Mouse (Mus musculus): ENCODE results near the gene Vmn1r188. TPM values are rescaled to one million over a fixed set of nuclear protein-coding genes. Genes with fewer than 3 reads are reported as not detected.
"Not testable (repeated sequence)": the region's sequence is repeated elsewhere in the genome, so short reads cannot be mapped to it uniquely, and the experiment has no call there.

Vmn1r188 gene
- not detected in 2 replicates for polyA plus RNA-seq (2015; fragmentation: Nextera tagmentation; extraction: Ambion mirVana)

GRCm38 (mm10) chr13:22084140-22084539 lies at the start of gene Vmn1r188:
Gene Vmn1r188 (plus strand): TSS chr13:22084440.
- H3K4me2 ChIP-seq; H3K36me3 ChIP-seq; ATAC-seq (replicated peaks; ENCODE audit: low FRiP score); H3K9me3 ChIP-seq (replicated peaks); H3K27me3 ChIP-seq; H3K9ac ChIP-seq; H3K27ac ChIP-seq; H3K4me1 ChIP-seq; H3K4me3 ChIP-seq (replicated peaks): not testable (repeated sequence)
- 82% methylated on average over 1 of the region's 1 CpGs for WGBS

- H3K9me3 ChIP-seq (replicated peaks), result no peaks in the 10 kb centered on the region
- H3K27me3 ChIP-seq, result no peaks in the 10 kb centered on the region
- H3K9ac ChIP-seq, result peak overlapping the region; percentile 55
- peak overlapping the region; percentile 45 for H3K4me3 ChIP-seq (replicated peaks)
- peaks cover 34% of the 10 kb centered on the region for H3K4me1 ChIP-seq
- ATAC-seq (replicated peaks; ENCODE audit: low FRiP score), result no peak
- under 1% methylated on average over 14 of the region's 14 CpGs for WGBS
- H3K27ac ChIP-seq, result peak overlapping the region; percentile 92
- no peaks in the 10 kb centered on the region for H3K36me3 ChIP-seq
- H3K4me2 ChIP-seq, result peak overlapping the region; percentile 59
These were observed 49.6 kb upstream of the Vmn1r188 start for GRCm38 (mm10) chr13:22034443-22035266.

DNA sequence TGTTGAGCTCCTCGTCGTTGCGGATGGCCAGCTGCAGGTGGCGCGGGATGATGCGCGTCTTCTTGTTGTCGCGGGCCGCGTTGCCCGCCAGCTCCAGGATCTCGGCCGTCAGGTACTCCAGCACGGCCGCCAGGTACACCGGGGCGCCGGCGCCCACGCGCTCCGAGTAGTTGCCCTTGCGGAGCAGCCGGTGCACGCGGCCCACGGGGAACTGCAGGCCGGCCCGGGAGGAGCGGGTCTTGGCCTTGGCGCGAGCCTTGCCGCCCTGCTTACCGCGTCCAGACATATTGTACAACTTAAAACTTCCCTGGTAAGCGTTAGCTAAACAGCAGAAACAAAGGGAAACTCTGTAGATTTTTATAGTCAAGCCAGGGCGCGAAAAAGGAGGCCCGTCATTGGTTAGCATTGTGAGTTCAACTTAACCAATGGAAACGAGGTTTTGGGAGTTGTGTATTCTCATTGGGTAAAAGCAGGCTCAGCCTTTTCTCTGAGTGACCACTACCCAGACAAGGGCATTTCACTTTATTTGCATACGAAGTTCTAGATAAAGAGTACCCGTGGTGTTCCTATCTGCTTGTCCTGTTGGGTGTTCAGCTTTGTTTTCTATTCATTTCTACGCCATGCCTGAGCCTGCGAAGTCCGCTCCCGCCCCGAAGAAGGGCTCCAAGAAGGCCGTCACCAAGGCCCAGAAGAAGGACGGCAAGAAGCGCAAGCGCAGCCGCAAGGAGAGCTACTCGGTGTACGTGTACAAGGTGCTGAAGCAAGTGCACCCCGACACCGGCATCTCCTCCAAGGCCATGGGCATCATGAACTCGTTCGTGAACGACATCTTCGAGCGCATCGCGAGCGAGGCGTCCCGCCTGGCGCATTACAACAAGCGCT lies 48.7 kb upstream of the Vmn1r188 start, which contains the start of the genes Hist1h2ah and Hist1h2bk:
Gene Hist1h2ah, minus strand, starts transcription at position 302 of the 882 bp plus-strand sequence.
Gene Hist1h2bk, plus strand, starts transcription at position 604 of the 882 bp plus-strand sequence.
- peaks cover 38% of the 10 kb centered on the region for H3K4me1 ChIP-seq
- peak within 1 kb of the TSS; percentile 45 for H3K4me3 ChIP-seq (replicated peaks)
- H3K27ac ChIP-seq, result peak within 1 kb of the TSS; percentile 94
- not testable (repeated sequence) for H3K27me3 ChIP-seq; H3K9me3 ChIP-seq (replicated peaks); H3K36me3 ChIP-seq
- ATAC-seq (replicated peaks; ENCODE audit: low FRiP score), result peak; percentile 98
- WGBS, result under 1% methylated on average over 24 of the region's 69 CpGs
- peak within 1 kb of the TSS; percentile 59 for H3K4me2 ChIP-seq
- H3K9ac ChIP-seq, result peak within 1 kb of the TSS; percentile 55

GRCm38 (mm10) chr13:22036149-22036956 lies 47.9 kb upstream of the Vmn1r188 start:
- 3% methylated on average over 23 of the region's 23 CpGs for WGBS
- Histone ChIP-seq H3K36me3 (no peaks in the 10 kb centered on the region), H3K4me2 (peak overlapping the region; percentile 59), H3K9me3 (replicated peaks) (no peaks in the 10 kb centered on the region), H3K9ac (peak overlapping the region; percentile 24), H3K27ac (peak overlapping the region; percentile 94), H3K4me1 (peaks cover 33% of the 10 kb centered on the region), H3K4me3 (replicated peaks) (peak overlapping the region; percentile 45), H3K27me3 (no peaks in the 10 kb centered on the region)
- peak; percentile 4; the same call in 1 of the 2 replicates for ATAC-seq (replicated peaks; ENCODE audit: low FRiP score)

DNA sequence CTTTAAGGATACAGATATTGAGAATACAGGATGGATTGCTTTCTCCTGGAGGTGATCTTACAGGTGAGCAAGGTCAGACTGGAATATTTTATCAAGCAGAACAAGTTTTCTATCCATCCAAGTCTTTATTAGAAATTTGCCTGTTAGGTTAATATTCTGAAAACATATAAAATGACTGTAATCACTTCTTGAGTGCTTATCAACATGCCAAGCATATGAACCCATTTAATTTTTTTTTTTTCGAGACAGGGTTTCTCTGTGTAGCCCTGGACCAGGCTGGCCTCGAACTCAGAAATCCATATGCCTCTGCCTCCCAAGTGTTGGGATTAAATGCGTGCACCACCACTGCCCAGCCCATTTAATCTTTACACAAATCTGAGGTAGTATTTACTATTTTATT lies 47.3 kb upstream of the Vmn1r188 start:
- WGBS, result 61% methylated on average over 3 of the region's 3 CpGs
- H3K27ac ChIP-seq, result peak overlapping the region; percentile 94
- peak overlapping the region; percentile 24 for H3K9ac ChIP-seq
- peak overlapping the region; percentile 59 for H3K4me2 ChIP-seq
- H3K9me3 ChIP-seq (replicated peaks), result no peaks in the 10 kb centered on the region
- H3K4me3 ChIP-seq (replicated peaks), result peak overlapping the region; percentile 45
- ATAC-seq (replicated peaks; ENCODE audit: low FRiP score), result no peak
- H3K4me1 ChIP-seq, result peaks cover 34% of the 10 kb centered on the region
- no peaks in the 10 kb centered on the region for H3K27me3 ChIP-seq
- H3K36me3 ChIP-seq, result no peaks in the 10 kb centered on the region

GRCm38 (mm10) chr13:22037415-22037814 lies 46.8 kb upstream of the Vmn1r188 start:
- Histone ChIP-seq H3K27me3 (no peaks in the 10 kb centered on the region), H3K9me3 (replicated peaks) (no peaks in the 10 kb centered on the region), H3K27ac (peak overlapping the region; percentile 94), H3K4me3 (replicated peaks) (no peak overlapping the region), H3K4me1 (peaks cover 38% of the 10 kb centered on the region), H3K9ac (no peak overlapping the region), H3K4me2 (peak overlapping the region; percentile 59; the same call in 1 of the 2 replicates), H3K36me3 (no peaks in the 10 kb centered on the region)
- 46% methylated on average over 2 of the region's 2 CpGs for WGBS
- ATAC-seq (replicated peaks; ENCODE audit: low FRiP score), result no peak

- no peaks in the 10 kb centered on the region for H3K9me3 ChIP-seq (replicated peaks)
- 78% methylated on average over 5 of the region's 5 CpGs for WGBS
- peak overlapping the region; percentile 98 for H3K27ac ChIP-seq
- H3K4me1 ChIP-seq, result peaks cover 30% of the 10 kb centered on the region
- H3K4me2 ChIP-seq, result peak overlapping the region; percentile 68; the same call in 1 of the 2 replicates
- no peaks in the 10 kb centered on the region for H3K27me3 ChIP-seq
- no peak overlapping the region for H3K9ac ChIP-seq
- H3K4me3 ChIP-seq (replicated peaks), result no peak overlapping the region
- ATAC-seq (replicated peaks; ENCODE audit: low FRiP score), result no peak
- H3K36me3 ChIP-seq, result no peaks in the 10 kb centered on the region
These were observed 44.9 kb upstream of the Vmn1r188 start for GRCm38 (mm10) chr13:22039364-22039763.

DNA sequence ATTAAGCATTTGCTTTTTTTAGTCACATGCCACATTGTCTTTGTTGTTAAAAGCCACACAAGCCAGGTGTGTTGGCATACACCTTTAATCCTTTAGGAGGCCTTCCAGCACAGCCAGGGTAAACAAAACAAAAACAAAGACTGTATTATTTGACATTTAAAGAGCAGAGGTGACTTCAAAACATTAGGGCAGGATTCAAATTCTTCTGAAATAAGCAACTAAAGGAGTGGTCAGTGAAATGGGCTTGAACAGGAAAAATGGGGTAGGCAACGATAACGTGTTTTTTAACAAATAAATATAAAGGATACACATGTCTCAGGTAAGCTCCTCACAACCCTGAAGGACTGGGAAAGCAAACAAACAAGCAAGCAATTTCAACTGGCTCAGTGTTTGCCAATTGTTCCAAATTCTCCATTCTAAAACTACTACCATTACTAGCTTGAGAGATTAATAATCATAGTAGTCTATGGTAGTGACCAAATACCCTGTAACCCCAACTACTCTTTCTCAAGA lies 44.2 kb upstream of the Vmn1r188 start:
- Histone ChIP-seq H3K4me2 (peak overlapping the region; percentile 68), H3K27me3 (no peaks in the 10 kb centered on the region), H3K9me3 (replicated peaks) (no peaks in the 10 kb centered on the region), H3K36me3 (no peaks in the 10 kb centered on the region), H3K9ac (peak overlapping the region; percentile 59), H3K4me1 (peaks cover 30% of the 10 kb centered on the region), H3K4me3 (replicated peaks) (peak overlapping the region; percentile 49), H3K27ac (peak overlapping the region; percentile 98)
- no peak for ATAC-seq (replicated peaks; ENCODE audit: low FRiP score)
- WGBS, result 7% methylated on average over 2 of the region's 2 CpGs

GRCm38 (mm10) chr13:22040464-22041141 lies 43.6 kb upstream of the Vmn1r188 start:
- ATAC-seq (replicated peaks; ENCODE audit: low FRiP score), result no peak
- no peaks in the 10 kb centered on the region for H3K9me3 ChIP-seq (replicated peaks)
- H3K4me1 ChIP-seq, result peaks cover 30% of the 10 kb centered on the region
- H3K4me3 ChIP-seq (replicated peaks), result peak overlapping the region; percentile 49
- H3K4me2 ChIP-seq, result peak overlapping the region; percentile 68
- peak overlapping the region; percentile 59 for H3K9ac ChIP-seq
- H3K27me3 ChIP-seq, result no peaks in the 10 kb centered on the region
- WGBS, result under 1% methylated on average over 24 of the region's 24 CpGs
- no peaks in the 10 kb centered on the region for H3K36me3 ChIP-seq
- H3K27ac ChIP-seq, result peak overlapping the region; percentile 98

- ATAC-seq (replicated peaks; ENCODE audit: low FRiP score), result peak; percentile 71
- under 1% methylated on average over 27 of the region's 27 CpGs for WGBS
These were observed 43.1 kb upstream of the Vmn1r188 start, which contains the start of gene Hist1h4i for GRCm38 (mm10) chr13:22041142-22041536. Gene Hist1h4i (minus strand): TSS chr13:22041362.

More at GRCm38 (mm10) chr13:22041142-22041536, 43.1 kb upstream of the Vmn1r188 start, which contains the start of gene Hist1h4i:
- H3K27me3 ChIP-seq; H3K9me3 ChIP-seq (replicated peaks); H3K36me3 ChIP-seq: not testable (repeated sequence)
- Histone ChIP-seq H3K27ac (peak within 1 kb of the TSS; percentile 98), H3K4me1 (peaks cover 29% of the 10 kb centered on the region), H3K9ac (peak within 1 kb of the TSS; percentile 59), H3K4me2 (peak within 1 kb of the TSS; percentile 68), H3K4me3 (replicated peaks) (peak within 1 kb of the TSS; percentile 49)
